In the genomic region with DNA sequence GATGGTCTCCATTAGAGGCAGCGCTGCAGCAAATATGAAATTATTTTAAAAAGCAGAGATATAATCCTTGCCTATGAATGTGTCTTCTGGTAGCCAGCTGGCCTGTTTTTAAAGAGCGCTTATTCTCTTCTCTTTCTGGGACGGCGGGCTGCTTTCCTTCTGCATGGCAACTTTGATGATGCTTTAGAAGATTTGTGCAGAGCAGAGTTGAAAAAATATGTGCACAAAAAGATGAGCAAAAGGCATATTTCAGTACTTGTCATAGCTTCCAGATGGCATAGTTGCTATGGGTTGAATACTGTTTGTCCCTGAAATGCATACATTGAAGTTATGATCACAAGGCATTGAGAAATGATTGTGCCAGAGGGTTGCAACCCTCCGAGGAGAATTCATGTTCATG, we compare ENCODE assay signal across 12 mouse cellular contexts.
"Had no signal": no experiment of that assay in that cellular context is flagged by ENCODE, and none has a peak within 500 bp of the region (broad histone marks: within the 10 kb centered on the region; RNA-seq: fewer than 3 reads in every experiment).

No protein-coding gene starts in this region.

- DNase-seq: lung, adult 18-20 months; lung, embryonic 14.5 days; lung, postnatal 10 days; lung, postnatal 4 days; midbrain, embryonic 14.5 days; retina, postnatal 1 day; right cerebral cortex, postnatal 14 days; spleen, adult 18-20 months; thymus, adult 2 months; thymus, postnatal 25 days; thymus, postnatal 4 days had no signal

- ATAC-seq: midbrain, embryonic 16.5 days had no signal
